22 mouse cellular contexts compared by ENCODE assay signal in the genomic region with DNA sequence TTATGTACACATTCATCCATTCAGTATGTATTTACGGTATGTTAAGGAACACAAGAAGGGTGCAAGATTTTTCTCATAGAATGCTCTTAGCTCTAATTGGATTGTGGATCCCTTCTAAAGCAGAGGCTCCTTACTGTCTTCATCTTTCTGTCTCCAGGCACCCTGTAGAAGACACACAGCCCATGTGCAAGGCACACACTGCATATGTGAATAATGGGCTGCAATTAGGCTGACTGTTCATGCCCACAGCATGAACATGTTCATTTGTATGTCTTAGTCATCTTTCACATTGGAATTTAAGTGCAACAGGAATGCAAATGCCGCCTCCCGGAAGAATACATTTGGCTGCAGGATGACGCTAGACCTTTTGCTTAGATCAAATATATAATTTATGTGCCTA.
DNase-seq lines count a peak whose midpoint lies in the region; ATAC-seq and TF ChIP-seq lines count a peak whose summit lies in the region.
"Had no signal": no experiment of that assay in that cellular context is flagged by ENCODE, and none has a peak within 500 bp of the region (broad histone marks: within the 10 kb centered on the region; RNA-seq: fewer than 3 reads in every experiment).

No protein-coding gene starts in this region.

- no peaks in the 10 kb centered on the region for H3K27me3 ChIP-seq in forebrain, embryonic 16.5 days (replicated peaks; ENCODE audit: control insufficient read depth, insufficient read depth, low read length)
- no peaks in the 10 kb centered on the region for H3K27me3 ChIP-seq in forebrain, embryonic 12.5 days
- H3K27me3 ChIP-seq in hindbrain, embryonic 16.5 days (replicated peaks; ENCODE audit: control insufficient read depth, insufficient read depth, low read length): no peaks in the 10 kb centered on the region
- H3K27me3 ChIP-seq in hindbrain, embryonic 12.5 days: no peaks in the 10 kb centered on the region
- H3K27me3 ChIP-seq in testis, adult 2 months (ENCODE audit: control insufficient read depth, insufficient read depth, low read length): no peaks in the 10 kb centered on the region
- H3K27me3 ChIP-seq: embryonic facial prominence, embryonic 12.5 days; hindbrain, embryonic 15.5 days; Patski had no signal

- no peak overlapping the region for H3K4me2 ChIP-seq in forebrain, embryonic 16.5 days (ENCODE audit: low read length)
- no peak overlapping the region for H3K4me2 ChIP-seq in forebrain, embryonic 12.5 days
- H3K4me2 ChIP-seq in hindbrain, embryonic 16.5 days (ENCODE audit: low read length): no peak overlapping the region
- no peak overlapping the region for H3K4me2 ChIP-seq in hindbrain, embryonic 12.5 days (replicated peaks)
- H3K4me2 ChIP-seq: embryonic facial prominence, embryonic 12.5 days; hindbrain, embryonic 15.5 days had no signal

- no peaks in the 10 kb centered on the region for H3K36me3 ChIP-seq in forebrain, embryonic 16.5 days (ENCODE audit: control insufficient read depth, insufficient read depth)
- H3K36me3 ChIP-seq in forebrain, embryonic 12.5 days (replicated peaks): no peaks in the 10 kb centered on the region
- no peaks in the 10 kb centered on the region for H3K36me3 ChIP-seq in hindbrain, embryonic 16.5 days (ENCODE audit: control insufficient read depth, insufficient read depth, low read length)
- H3K36me3 ChIP-seq in hindbrain, embryonic 12.5 days: no peaks in the 10 kb centered on the region
- H3K36me3 ChIP-seq in testis, adult 2 months (ENCODE audit: control insufficient read depth, insufficient read depth, low read length): no peaks in the 10 kb centered on the region
- H3K36me3 ChIP-seq: embryonic facial prominence, embryonic 12.5 days; heart, embryonic 10.5 days; hindbrain, embryonic 15.5 days had no signal

- no peak for TF ChIP-seq POLR2A in testis, adult 2 months (IDR thresholded peaks at IDR 0.05; ENCODE audit: control insufficient read depth, low read depth, low read length)

- DNase-seq in testis, postnatal 10 days (ENCODE audit: low spot score): no peak
- no peak for DNase-seq in embryo, embryonic 10 days (ENCODE audit: low spot score)
- DNase-seq: adrenal gland, postnatal 14 days; cerebellum, adult 11 months; cerebellum, adult 8-10 months; cerebellum, postnatal 14 days; heart, adult 18-20 months; heart, postnatal 10 days; heart, postnatal 4 days had no signal

- H3K27ac ChIP-seq in forebrain, embryonic 16.5 days (ENCODE audit: low read length): peak overlapping the region; percentile 75
- H3K27ac ChIP-seq in forebrain, embryonic 12.5 days: no peak overlapping the region
- H3K27ac ChIP-seq in hindbrain, embryonic 16.5 days (ENCODE audit: low read depth, low read length): no peak overlapping the region
- H3K27ac ChIP-seq in hindbrain, embryonic 12.5 days: no peak overlapping the region
- peak overlapping the region; percentile 39; the same call in 1 of the 2 replicates for H3K27ac ChIP-seq in testis, adult 2 months (ENCODE audit: control insufficient read depth, insufficient read depth, low read depth, low read length)
- H3K27ac ChIP-seq: embryonic facial prominence, embryonic 12.5 days; heart, embryonic 10.5 days; hindbrain, embryonic 15.5 days had no signal

- no peak overlapping the region for H3K9ac ChIP-seq in forebrain, embryonic 16.5 days (replicated peaks; ENCODE audit: low read depth, low read length)
- H3K9ac ChIP-seq in forebrain, embryonic 12.5 days: no peak overlapping the region
- H3K9ac ChIP-seq in hindbrain, embryonic 16.5 days (ENCODE audit: low read depth, low read length): no peak overlapping the region
- H3K9ac ChIP-seq in hindbrain, embryonic 12.5 days: no peak overlapping the region
- H3K9ac ChIP-seq: embryonic facial prominence, embryonic 12.5 days; hindbrain, embryonic 15.5 days had no signal

- H3K4me1 ChIP-seq in forebrain, embryonic 16.5 days (replicated peaks; ENCODE audit: control insufficient read depth, insufficient read depth, low read length): peaks cover 7% of the 10 kb centered on the region
- H3K4me1 ChIP-seq in forebrain, embryonic 12.5 days: no peaks in the 10 kb centered on the region
- H3K4me1 ChIP-seq in hindbrain, embryonic 16.5 days (ENCODE audit: control insufficient read depth, insufficient read depth, low read depth, low read length): no peaks in the 10 kb centered on the region
- H3K4me1 ChIP-seq in hindbrain, embryonic 12.5 days: no peaks in the 10 kb centered on the region
- peaks cover 2% of the 10 kb centered on the region; the same call in 1 of the 2 replicates for H3K4me1 ChIP-seq in testis, adult 2 months (ENCODE audit: control insufficient read depth, insufficient read depth, low read length)
- H3K4me1 ChIP-seq: heart, embryonic 10.5 days; hindbrain, embryonic 15.5 days had no signal

- peaks cover 5% of the 10 kb centered on the region; the same call in 1 of the 2 replicates for H3K9me3 ChIP-seq in forebrain, embryonic 16.5 days (ENCODE audit: control insufficient read depth, low read length)
- H3K9me3 ChIP-seq in forebrain, embryonic 12.5 days: no peaks in the 10 kb centered on the region
- H3K9me3 ChIP-seq in hindbrain, embryonic 16.5 days (ENCODE audit: control insufficient read depth, low read length): no peaks in the 10 kb centered on the region
- H3K9me3 ChIP-seq in hindbrain, embryonic 12.5 days (replicated peaks): peaks cover 6% of the 10 kb centered on the region
- H3K9me3 ChIP-seq: embryonic facial prominence, embryonic 12.5 days; hindbrain, embryonic 15.5 days had no signal

- TF ChIP-seq CTCF in testis, adult 2 months (IDR thresholded peaks at IDR 0.05; ENCODE audit: control insufficient read depth, insufficient read depth, insufficient replicate concordance, low read depth, low read length): no peak

- peak; percentile 53; the same call in 1 of the 2 replicates for ATAC-seq in forebrain, embryonic 16.5 days
- no peak for ATAC-seq in forebrain, embryonic 12.5 days (ENCODE audit: low FRiP score)
- ATAC-seq in hindbrain, embryonic 16.5 days: 0 out of 2 replicates have a peak, but pooled peaks have one; percentile 27
- no peak for ATAC-seq in hindbrain, embryonic 12.5 days (ENCODE audit: low FRiP score)
- ATAC-seq: activated CD4-positive, CD25-positive, alpha-beta regulatory T cell, adult 4 months; forebrain, embryonic 14.5 days; inflammation-experienced regulatory T-cells, adult 6 months; intestine, postnatal 0 days; Patski had no signal

- WGBS in forebrain, embryonic 16.5 days: 61% methylated on average over 4 of the region's 4 CpGs
- WGBS in forebrain, embryonic 12.5 days: 79% methylated on average over 4 of the region's 4 CpGs
- 76% methylated on average over 4 of the region's 4 CpGs for WGBS in hindbrain, embryonic 16.5 days
- WGBS in hindbrain, embryonic 12.5 days: 85% methylated on average over 4 of the region's 4 CpGs

- no peak overlapping the region for H3K4me3 ChIP-seq in forebrain, embryonic 16.5 days (replicated peaks; ENCODE audit: low read length)
- H3K4me3 ChIP-seq in forebrain, embryonic 12.5 days (replicated peaks): no peak overlapping the region
- no peak overlapping the region for H3K4me3 ChIP-seq in hindbrain, embryonic 16.5 days (ENCODE audit: low read length)
- H3K4me3 ChIP-seq in hindbrain, embryonic 12.5 days: no peak overlapping the region
- H3K4me3 ChIP-seq in testis, adult 2 months (ENCODE audit: control insufficient read depth, low read depth, low read length): no peak overlapping the region
- H3K4me3 ChIP-seq: embryonic facial prominence, embryonic 12.5 days; heart, embryonic 10.5 days; hindbrain, embryonic 15.5 days had no signal

Comparison
In these comparisons a context has a peak if more than half of its experiments do, and no peak if none do; other contexts are left out.
1. ATAC-seq: peak in forebrain, embryonic 16.5 days (single experiment) and hindbrain, embryonic 16.5 days (single experiment); none in forebrain, embryonic 12.5 days (single experiment) and hindbrain, embryonic 12.5 days (single experiment).
2. H3K27ac ChIP-seq: peak in forebrain, embryonic 16.5 days (single experiment) and testis, adult 2 months (single experiment); none in forebrain, embryonic 12.5 days (single experiment), hindbrain, embryonic 16.5 days (single experiment) and hindbrain, embryonic 12.5 days (single experiment).